Mouse (Mus musculus) CH12.LX (cell line): ENCODE data around the gene H2-M5.

Experiments used
- CHD1 ChIP-seq: IDR thresholded peaks from 2 replicates; pipeline ENCODE4 v1.6.1; 2012; ENCODE audit warnings: low read depth, low read length, improper control_type of control experiment, inconsistent platforms
- CTCF ChIP-seq, 2 experiments: IDR thresholded peaks in 1 of 2; conservative IDR thresholded peaks in 1 of 2; 2 replicates each; pipeline ENCODE4 v1.5.1; 2011 to 2012; ENCODE audit warnings: low read depth in 2 of 2, low read length in 2 of 2, improper control_type of control experiment in 1 of 2, inconsistent platforms in 1 of 2, mild to moderate bottlenecking in 1 of 2, moderate library complexity in 1 of 2
- E2F4 ChIP-seq: IDR thresholded peaks from 2 replicates; pipeline ENCODE4 v1.6.1; 2011; ENCODE audit warnings: low read depth, low read length, improper control_type of control experiment; ENCODE audit not compliant: insufficient replicate concordance
- NRF1 ChIP-seq: IDR thresholded peaks from 2 replicates; pipeline ENCODE4 v1.6.1; 2014; ENCODE audit warnings: low read depth, mild to moderate bottlenecking, inconsistent platforms, low read length, improper control_type of control experiment, moderate library complexity
- RAD21 ChIP-seq: IDR thresholded peaks from 2 replicates; pipeline ENCODE4 v1.6.1; 2011; ENCODE audit warnings: low read depth, mild to moderate bottlenecking, low read length, improper control_type of control experiment, moderate library complexity

DNA sequence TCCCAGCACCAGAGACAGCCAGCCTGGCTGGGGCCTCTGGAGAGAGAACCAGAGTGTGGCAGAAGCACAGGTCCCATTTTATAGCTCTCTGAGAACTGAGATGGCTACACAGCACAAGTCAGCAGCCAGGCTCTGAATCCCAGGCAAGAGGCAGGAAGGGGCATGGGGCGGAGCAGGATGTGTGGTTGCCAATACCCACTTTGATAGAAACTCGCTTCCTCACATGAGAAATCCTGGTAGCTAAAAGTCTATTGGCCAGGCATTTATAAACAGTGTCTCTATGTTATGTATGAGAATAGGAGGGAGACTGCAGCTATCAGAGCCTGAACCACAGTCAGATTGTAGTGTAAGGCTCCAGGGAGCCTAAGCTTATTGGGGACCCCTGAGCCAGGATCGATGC, 16.5 kb downstream of the H2-M5 start:
- TF ChIP-seq CTCF (conservative IDR thresholded peaks at IDR 0.05 in 1 of 2, IDR thresholded peaks at IDR 0.05 in 1 of 2; ENCODE audit: low read depth in 2 of 2, low read length in 2 of 2) (no peak), CHD1 (no peak), RAD21 (no peak), E2F4 (no peak), NRF1 (no peak)
